Mouse (Mus musculus): ENCODE data around the gene Stat5b.

GRCm38 (mm10) chr11:100738066-100738604 lies 112.4 kb downstream of the Stat5b start, which contains the start of gene Rab5c:
- TF ChIP-seq POLR2A (IDR thresholded peaks at IDR 0.05; ENCODE audit: borderline replicate concordance, extremely low read depth, low read depth, low read length) (peak; percentile 61; the same call in 1 of the 2 replicates), CTCF (IDR thresholded peaks at IDR 0.05; ENCODE audit: insufficient read depth, low read length) (no peak)

Measured in lung, adult 2 months (tissue).